In the genomic region with DNA sequence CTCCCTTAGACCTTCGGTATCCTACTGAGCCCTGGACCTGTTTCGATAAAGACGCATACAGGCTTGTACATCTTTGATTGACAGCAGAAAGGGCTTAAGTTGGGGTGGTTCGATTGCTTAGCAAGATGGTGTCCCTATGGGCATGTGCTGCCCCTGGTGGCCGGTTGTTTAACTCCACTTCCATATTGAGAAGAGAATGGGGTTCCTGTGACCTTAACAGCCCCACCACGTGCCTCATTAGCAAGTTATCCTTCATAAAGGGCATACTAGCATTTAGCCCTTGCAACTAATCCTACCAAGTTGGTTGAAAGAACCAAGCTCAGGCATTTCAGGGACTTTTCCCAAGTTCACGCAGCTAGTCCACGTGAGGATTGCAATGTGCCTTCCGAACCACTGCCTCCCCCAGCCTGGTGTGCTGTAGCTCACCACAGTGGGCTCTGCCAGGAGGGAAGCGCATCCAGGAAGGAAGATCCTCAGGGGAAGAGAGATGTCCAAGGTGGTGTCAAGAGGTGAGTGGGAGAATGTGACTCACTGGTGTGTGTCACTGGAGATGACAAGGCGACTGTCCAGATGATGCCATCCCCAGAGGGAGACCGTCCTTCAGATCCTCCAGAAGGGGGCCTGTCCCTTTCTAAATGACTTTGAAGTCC, we compare ENCODE assay signal across 9 mouse cellular contexts.
DNase-seq lines count a peak whose midpoint lies in the region; ATAC-seq and TF ChIP-seq lines count a peak whose summit lies in the region.
"Had no signal": no experiment of that assay in that cellular context is flagged by ENCODE, and none has a peak within 500 bp of the region (broad histone marks: within the 10 kb centered on the region; RNA-seq: fewer than 3 reads in every experiment).

No protein-coding gene starts in this region.

- H3K9ac ChIP-seq in liver, adult 2 months (ENCODE audit: low read depth, low read length), result no peak overlapping the region

- peak; percentile 32; the same call in 1 of the 2 replicates for TF ChIP-seq CTCF in bone marrow macrophage, adult 2 months (IDR thresholded peaks at IDR 0.05; ENCODE audit: low read depth, low read length)
- TF ChIP-seq CTCF in embryonic fibroblast, embryonic 13.5 days (IDR thresholded peaks at IDR 0.05; ENCODE audit: borderline replicate concordance, insufficient read depth, low read length), result no peak; the same call in 1 of the 2 replicates
- TF ChIP-seq CTCF in liver, adult 2 months (IDR thresholded peaks at IDR 0.05; ENCODE audit: low read depth, low read length), result peak; percentile 14; the same call in 1 of the 2 replicates

- no peaks in the 10 kb centered on the region for H3K36me3 ChIP-seq in liver, adult 2 months (ENCODE audit: control insufficient read depth, insufficient read depth, low read length)

- peak; percentile 43 to 60 for DNase-seq in left cerebral cortex, postnatal 14 days (ENCODE audit: low spot score in 2 of 2)
- no peak for DNase-seq in left cerebral cortex, postnatal 36 days (ENCODE audit: low spot score in 2 of 2)
- no peak for DNase-seq in liver, adult 2 months (ENCODE audit: extremely low read depth, low read depth, low spot score)
- DNase-seq in natural killer cell, adult 2 months (ENCODE audit: low spot score in 2 of 2), result peak; percentile 16 to 26
- no peak for DNase-seq in ovary, postnatal 10 days (ENCODE audit: low spot score)

- no peaks in the 10 kb centered on the region for H3K79me2 ChIP-seq in liver, adult 2 months (ENCODE audit: control insufficient read depth, insufficient read depth, low read length)

- H3K4me3 ChIP-seq in bone marrow macrophage, adult 2 months (ENCODE audit: insufficient read depth, low read length), result no peak overlapping the region
- no peak overlapping the region for H3K4me3 ChIP-seq in embryonic fibroblast, embryonic 13.5 days (ENCODE audit: insufficient read depth, low read length)
- H3K4me3 ChIP-seq in liver, adult 2 months (ENCODE audit: insufficient read depth, low read depth, low read length), result no peak overlapping the region
- H3K4me3 ChIP-seq: myocyte had no signal

- peak overlapping the region; percentile 88 for H3K27ac ChIP-seq in bone marrow macrophage, adult 2 months (ENCODE audit: insufficient read depth, low read depth, low read length)
- H3K27ac ChIP-seq in embryonic fibroblast, embryonic 13.5 days (ENCODE audit: insufficient read depth, low read length), result peak overlapping the region; percentile 88
- no peak overlapping the region for H3K27ac ChIP-seq in liver, adult 2 months (replicated peaks; ENCODE audit: insufficient read depth, low read depth, low read length)

- H3K4me1 ChIP-seq in bone marrow macrophage, adult 2 months (ENCODE audit: control insufficient read depth, insufficient read depth, low read length), result peaks cover 47% of the 10 kb centered on the region
- H3K4me1 ChIP-seq in embryonic fibroblast, embryonic 13.5 days (ENCODE audit: control insufficient read depth, insufficient read depth, low read length), result peaks cover 13% of the 10 kb centered on the region
- no peaks in the 10 kb centered on the region; the same call in 1 of the 2 replicates for H3K4me1 ChIP-seq in liver, adult 2 months (ENCODE audit: control insufficient read depth, insufficient read depth, low read length)

- ATAC-seq in hematopoietic stem cell, adult 5-6 weeks (replicated peaks in 1 of 2; ENCODE audit: insufficient read depth in 1 of 2, low FRiP score in 2 of 2, low TSS enrichment in 1 of 2, low read depth in 1 of 2, poor library complexity in 2 of 2, severe bottlenecking in 2 of 2), result peak; percentile 40 to 61

- intact Hi-C loops in left cerebral cortex, postnatal 14 days (cut with DNase I), result no loop called here
- intact Hi-C loops in left cerebral cortex, postnatal 36 days (cut with DNase I), result no loop called here

- no peak for TF ChIP-seq POLR2A in bone marrow macrophage, adult 2 months (IDR thresholded peaks at IDR 0.05; ENCODE audit: borderline replicate concordance, low read depth, low read length)
- no peak for TF ChIP-seq POLR2A in embryonic fibroblast, embryonic 13.5 days (IDR thresholded peaks at IDR 0.05; ENCODE audit: low read depth, low read length)
- no peak for TF ChIP-seq POLR2A in liver, adult 2 months (IDR thresholded peaks at IDR 0.05; ENCODE audit: extremely low read depth, insufficient read depth, low read length)

- WGBS in liver, adult 2 months, result 83% methylated on average over 12 of the region's 12 CpGs

- H3K27me3 ChIP-seq in liver, adult 2 months (ENCODE audit: control insufficient read depth, insufficient read depth, low read length), result no peaks in the 10 kb centered on the region

Comparison
In these comparisons a context has a peak if more than half of its experiments do, and no peak if none do; other contexts are left out.
1. DNase-seq: peak in left cerebral cortex, postnatal 14 days (2 of 2) and natural killer cell, adult 2 months (2 of 2); none in left cerebral cortex, postnatal 36 days (0 of 2), liver, adult 2 months (single experiment) and ovary, postnatal 10 days (single experiment).